Mouse (Mus musculus) forebrain, embryonic 14.5 days (tissue): ENCODE measurements around the gene Naa15. TPM values are rescaled to one million over a fixed set of nuclear protein-coding genes. Genes with fewer than 3 reads are reported as not detected.

Source experiments
- ATAC-seq: fragments of 200-750 bp; cut with Nextera tagmentation; 2 replicates; pipeline ENCODE4 v1.8.0; 2017; ENCODE audit warnings: mild to moderate bottlenecking, moderate library complexity
- DNase-seq: peaks from one replicate; pipeline ENCODE4 v3.0.0-alpha.2; 2015; ENCODE audit warnings: low spot score
- H3K27ac ChIP-seq: fragments of 300-500 bp; sonication (generic); 2 replicates; pipeline ENCODE4 v1.5.1; 2014; ENCODE audit warnings: low read depth, mild to moderate bottlenecking, control low read depth, low read length, moderate library complexity
- H3K27me3 ChIP-seq: fragments of 300-500 bp; sonication (generic); replicated peaks from 2 replicates; pipeline ENCODE4 v1.6.1; 2014; ENCODE audit warnings: low read length, control low read depth, mixed read lengths; ENCODE audit not compliant: control insufficient read depth, insufficient read depth
- H3K36me3 ChIP-seq: fragments of 300-500 bp; sonication (generic); 2 replicates; pipeline ENCODE4 v1.6.1; 2014; ENCODE audit warnings: low read length, control low read depth; ENCODE audit not compliant: control insufficient read depth, insufficient read depth
- H3K4me1 ChIP-seq: fragments of 300-500 bp; sonication (generic); 2 replicates; pipeline ENCODE4 v1.6.1; 2014; ENCODE audit warnings: antibody characterized with exemption, low read length, control low read depth; ENCODE audit not compliant: control insufficient read depth, insufficient read depth
- H3K4me2 ChIP-seq: fragments of 300-500 bp; sonication (generic); 2 replicates; pipeline ENCODE4 v1.6.1; 2014; ENCODE audit warnings: mild to moderate bottlenecking, control low read depth, low read length
- H3K4me3 ChIP-seq: fragments of 300-500 bp; sonication (generic); 2 replicates; pipeline ENCODE4 v1.5.1; 2014; ENCODE audit warnings: low read depth, low read length, control low read depth
- H3K9ac ChIP-seq: fragments of 300-500 bp; sonication (generic); 2 replicates; pipeline ENCODE4 v1.6.1; 2014; ENCODE audit warnings: mild to moderate bottlenecking, low read length, control low read depth, moderate library complexity
- H3K9me3 ChIP-seq: fragments of 300-500 bp; sonication (generic); replicated peaks from 2 replicates; pipeline ENCODE4 v1.6.1; 2016; ENCODE audit warnings: low read length, control low read depth, mixed read lengths; ENCODE audit not compliant: control insufficient read depth
- WGBS: fragments of 180-500 bp; shearing (Covaris S2); extraction: QIAGEN DNeasy Blood & Tissue Kit; methylation state at CpG from one replicate; pipeline ENCODE4 v1.1.7; 2014; 5-methylcytosine and 5-hydroxymethylcytosine counted together
- polyA plus RNA-seq: library from polyadenylated mRNA; unstranded; fragments of >200 nt; fragmentation: Nextera tagmentation; extraction: Ambion mirVana; gene quantifications from 2 replicates; pipeline ENCODE4 v1.2.1, GENCODE M21; 2014

Naa15 gene
- polyA plus RNA-seq, 1 experiment from 2014 or later = 26.6 TPM

DNA sequence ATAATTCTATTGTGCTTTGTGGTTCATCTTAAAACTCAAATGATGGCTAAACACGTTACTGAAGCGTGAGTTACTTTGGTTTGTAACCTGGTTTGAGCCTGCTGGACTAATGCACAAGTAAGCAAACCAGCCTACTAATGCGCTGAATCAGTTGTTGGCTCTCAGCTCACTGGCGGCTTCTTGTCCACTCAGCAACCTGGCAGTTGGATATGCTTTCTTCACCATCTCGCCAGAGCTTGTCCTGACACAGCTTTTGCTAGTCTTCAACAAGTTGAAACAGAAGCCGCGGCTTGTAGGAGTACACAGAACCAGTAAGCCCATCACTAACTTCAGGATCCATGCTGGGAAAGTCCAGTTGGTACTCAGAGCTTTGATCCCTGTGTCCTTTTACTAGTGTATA is 2.5 kb upstream of the Naa15 start:
- H3K4me3 ChIP-seq = no peak overlapping the region
- H3K27ac ChIP-seq = no peak overlapping the region
- no peaks in the 10 kb centered on the region for H3K27me3 ChIP-seq
- H3K36me3 ChIP-seq = no peaks in the 10 kb centered on the region
- no peak overlapping the region for H3K9ac ChIP-seq
- no peaks in the 10 kb centered on the region for H3K9me3 ChIP-seq
- H3K4me2 ChIP-seq = no peak overlapping the region
- WGBS = 93% methylated on average over 7 of the region's 7 CpGs
- DNase-seq = no peak
- peaks cover 15% of the 10 kb centered on the region for H3K4me1 ChIP-seq
- ATAC-seq = no peak

DNA sequence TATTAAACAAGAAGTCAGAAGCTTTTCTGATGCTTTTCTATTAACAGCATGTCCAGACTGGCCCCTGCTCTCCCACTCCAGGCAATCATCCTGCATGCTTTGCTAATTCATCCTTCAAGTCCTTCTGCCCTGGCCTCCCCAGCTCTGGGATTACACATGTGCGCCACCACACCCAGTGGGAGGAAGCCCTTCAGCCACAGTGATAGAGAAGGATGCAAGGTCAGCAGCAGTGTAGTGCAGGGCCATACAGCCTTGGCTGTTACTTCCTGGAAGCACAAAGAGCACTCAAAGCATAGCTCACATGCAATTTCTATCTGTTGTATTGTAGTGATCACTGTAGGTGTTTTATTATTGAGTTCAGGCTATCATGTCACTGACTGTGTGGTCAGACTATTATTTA is 1.7 kb upstream of the Naa15 start:
- H3K27ac ChIP-seq = no peak overlapping the region
- H3K4me1 ChIP-seq = peaks cover 18% of the 10 kb centered on the region
- H3K9ac ChIP-seq = no peak overlapping the region
- H3K4me2 ChIP-seq = no peak overlapping the region
- no peaks in the 10 kb centered on the region for H3K36me3 ChIP-seq
- no peak for ATAC-seq
- no peaks in the 10 kb centered on the region for H3K27me3 ChIP-seq
- no peaks in the 10 kb centered on the region for H3K9me3 ChIP-seq
- WGBS = 73% methylated on average over 1 of the region's 1 CpGs
- no peak for DNase-seq
- no peak overlapping the region for H3K4me3 ChIP-seq

DNA sequence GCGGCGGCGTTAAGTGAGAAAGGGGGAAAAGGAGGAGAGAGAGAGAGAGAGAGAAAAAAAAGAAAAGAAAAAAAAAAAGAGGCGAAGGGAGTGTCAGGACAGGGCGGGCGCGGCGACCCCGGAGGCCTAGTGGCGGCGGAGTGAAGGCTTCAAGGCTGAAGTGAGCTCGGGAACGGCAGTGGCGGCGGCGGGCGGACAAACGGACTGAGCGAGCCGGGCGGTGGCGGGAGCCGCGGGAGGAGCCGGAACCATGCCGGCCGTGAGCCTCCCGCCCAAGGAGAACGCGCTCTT is 1.1 kb downstream of the Naa15 start:
- Histone ChIP-seq H3K36me3 (no peaks in the 10 kb centered on the region), H3K27ac (peak overlapping the region; percentile 94), H3K4me2 (peak overlapping the region; percentile 87), H3K4me1 (peaks cover 24% of the 10 kb centered on the region), H3K4me3 (peak overlapping the region; percentile 99), H3K9me3 (no peaks in the 10 kb centered on the region), H3K9ac (peak overlapping the region; percentile 97), H3K27me3 (no peaks in the 10 kb centered on the region)
- WGBS = 0% methylated on average over 26 of the region's 30 CpGs
- ATAC-seq (peak; percentile 76), DNase-seq (no peak)

DNA sequence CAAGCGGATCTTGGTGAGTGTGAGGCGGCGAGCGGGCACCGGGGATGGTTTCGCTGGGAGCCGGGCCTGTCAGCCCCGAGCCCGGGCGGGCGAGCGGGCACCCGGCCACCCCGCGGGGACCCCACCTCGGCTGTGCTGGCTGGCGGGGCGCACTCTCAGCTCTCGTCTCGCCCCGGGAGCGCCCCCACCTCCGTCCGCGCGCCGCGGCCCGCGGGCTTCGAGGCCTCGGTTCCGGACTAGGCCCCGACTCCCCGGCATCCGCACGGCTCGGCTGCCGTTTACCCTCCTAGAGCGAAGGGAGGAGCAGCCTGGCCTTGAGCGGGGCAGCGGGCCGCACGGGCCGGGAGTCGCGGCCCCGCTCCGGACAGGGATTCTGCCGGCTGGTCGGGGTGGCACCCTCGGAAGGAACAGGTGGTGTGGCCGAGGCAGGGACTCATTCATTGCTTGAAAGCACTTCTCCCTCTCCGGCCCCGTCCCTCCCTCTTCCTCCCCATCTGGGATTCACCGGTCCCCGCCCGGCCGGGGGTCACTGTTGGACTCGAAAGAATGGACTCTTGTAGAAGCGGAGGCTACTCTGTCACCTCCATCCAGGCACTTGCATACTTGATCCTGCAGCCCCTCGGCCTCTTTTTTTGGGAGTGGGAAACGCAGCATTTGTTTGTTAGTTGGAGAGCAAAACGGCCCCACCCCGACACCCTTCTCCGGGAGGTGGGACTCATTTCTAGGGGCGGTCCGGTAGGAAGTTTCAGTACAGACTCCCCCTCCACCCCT is 1.6 kb downstream of the Naa15 start:
- Histone ChIP-seq H3K27ac (peak overlapping the region; percentile 94), H3K9ac (peak overlapping the region; percentile 97), H3K4me1 (peaks cover 24% of the 10 kb centered on the region), H3K4me3 (peak overlapping the region; percentile 99), H3K4me2 (peak overlapping the region; percentile 87), H3K9me3 (no peaks in the 10 kb centered on the region), H3K27me3 (no peaks in the 10 kb centered on the region), H3K36me3 (no peaks in the 10 kb centered on the region)
- peak; percentile 16 for DNase-seq
- WGBS = under 1% methylated on average over 51 of the region's 68 CpGs
- ATAC-seq = peak; percentile 56

DNA sequence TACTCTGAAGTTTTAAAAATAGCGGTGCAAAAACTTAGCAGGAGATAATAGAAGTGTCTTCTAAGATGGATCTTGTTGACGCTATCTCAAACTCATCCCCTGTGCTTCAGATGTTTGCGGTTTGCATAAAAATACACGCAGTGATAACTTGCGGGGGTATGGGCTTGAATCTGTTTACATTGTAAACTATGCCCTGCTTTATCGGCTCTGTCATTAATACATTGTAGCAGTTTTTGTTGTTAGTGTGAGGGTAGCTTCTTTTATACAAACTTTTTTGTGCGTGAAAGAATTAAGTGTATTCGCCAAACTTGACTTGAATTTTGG is 2.1 kb downstream of the Naa15 start:
- peak overlapping the region; percentile 99 for H3K4me3 ChIP-seq
- H3K9ac ChIP-seq = peak overlapping the region; percentile 97
- no peaks in the 10 kb centered on the region for H3K36me3 ChIP-seq
- no peaks in the 10 kb centered on the region for H3K9me3 ChIP-seq
- H3K4me2 ChIP-seq = peak overlapping the region; percentile 87
- 4% methylated on average over 8 of the region's 8 CpGs for WGBS
- ATAC-seq = no peak
- DNase-seq = no peak
- peaks cover 24% of the 10 kb centered on the region for H3K4me1 ChIP-seq
- H3K27ac ChIP-seq = no peak overlapping the region
- no peaks in the 10 kb centered on the region for H3K27me3 ChIP-seq

DNA sequence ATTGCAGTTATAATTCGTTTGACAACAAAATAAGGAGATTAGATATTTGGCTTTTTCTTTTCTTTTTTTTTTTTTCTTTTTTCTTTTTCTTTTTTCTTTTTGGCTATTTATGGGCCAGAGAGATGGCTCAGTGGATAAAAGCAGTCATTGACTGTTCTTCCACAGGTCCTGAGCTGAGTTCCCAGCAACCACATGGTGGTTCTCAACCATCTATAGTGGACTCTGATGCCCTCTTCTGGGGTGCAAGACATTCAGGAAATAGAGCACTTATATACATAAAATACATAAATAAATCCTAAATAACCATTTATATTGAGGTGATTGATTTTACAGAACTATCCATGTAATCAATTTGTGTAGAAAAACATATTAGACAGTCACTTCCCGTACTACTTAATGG is 2.5 kb downstream of the Naa15 start:
- H3K4me2 ChIP-seq = peak overlapping the region; percentile 87
- DNase-seq (no peak), ATAC-seq (no peak)
- H3K9ac ChIP-seq = no peak overlapping the region; the same call in 1 of the 2 replicates
- H3K4me3 ChIP-seq = peak overlapping the region; percentile 99
- peaks cover 24% of the 10 kb centered on the region for H3K4me1 ChIP-seq
- H3K27me3 ChIP-seq = no peaks in the 10 kb centered on the region
- no peaks in the 10 kb centered on the region for H3K36me3 ChIP-seq
- no peaks in the 10 kb centered on the region for H3K9me3 ChIP-seq
- H3K27ac ChIP-seq = no peak overlapping the region
- WGBS = 48% methylated on average over 2 of the region's 2 CpGs

DNA sequence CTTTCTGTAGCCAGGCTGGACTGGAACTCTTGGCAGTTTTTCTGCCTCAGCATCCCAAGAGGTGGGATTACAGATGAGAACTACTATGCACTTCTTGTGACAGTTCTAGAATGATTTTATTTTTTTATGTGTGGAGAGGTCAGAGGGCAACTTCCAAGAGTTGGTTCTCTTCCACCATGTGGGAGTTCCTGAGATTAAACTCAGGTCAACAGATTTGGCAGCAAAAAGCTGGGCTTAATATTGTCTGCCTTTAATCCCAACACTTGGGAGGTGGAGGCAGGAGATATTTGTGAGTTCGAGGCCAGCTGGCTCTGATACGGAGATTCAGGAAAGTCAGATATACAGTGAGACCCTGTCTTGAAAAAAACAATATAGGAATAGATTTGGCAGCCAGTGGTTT is 3.0 kb downstream of the Naa15 start:
- no peak for ATAC-seq
- DNase-seq = no peak
- H3K27me3 ChIP-seq = no peaks in the 10 kb centered on the region
- 75% methylated on average over 2 of the region's 2 CpGs for WGBS
- H3K9me3 ChIP-seq = no peaks in the 10 kb centered on the region
- H3K4me1 ChIP-seq = peaks cover 24% of the 10 kb centered on the region
- no peaks in the 10 kb centered on the region for H3K36me3 ChIP-seq
- no peak overlapping the region for H3K27ac ChIP-seq
- H3K4me3 ChIP-seq = peak overlapping the region; percentile 99; the same call in 1 of the 2 replicates
- peak overlapping the region; percentile 87 for H3K4me2 ChIP-seq
- H3K9ac ChIP-seq = no peak overlapping the region

DNA sequence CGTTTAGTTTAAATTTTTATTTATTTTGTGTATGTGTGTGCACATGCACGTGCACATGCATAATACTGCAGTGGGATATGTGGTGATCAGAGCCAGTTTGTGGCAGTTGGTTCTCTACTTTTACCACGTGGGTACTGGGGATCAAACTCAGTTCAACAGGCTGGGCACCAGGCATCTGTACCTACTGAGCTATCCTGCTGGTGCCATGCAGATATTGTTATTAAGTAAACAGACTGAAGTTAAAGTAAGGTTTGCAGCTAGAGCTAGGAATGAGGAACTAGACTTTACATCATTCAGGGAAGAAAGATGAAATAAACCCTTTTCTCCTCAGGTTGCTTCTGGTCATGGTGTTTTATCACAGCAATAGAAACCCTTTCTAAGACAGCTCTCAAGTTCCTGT is 7.0 kb downstream of the Naa15 start:
- ATAC-seq (no peak), DNase-seq (no peak)
- no peak overlapping the region for H3K9ac ChIP-seq
- H3K9me3 ChIP-seq = no peaks in the 10 kb centered on the region
- 91% methylated on average over 3 of the region's 3 CpGs for WGBS
- no peaks in the 10 kb centered on the region for H3K36me3 ChIP-seq
- H3K27me3 ChIP-seq = no peaks in the 10 kb centered on the region
- H3K4me3 ChIP-seq = no peak overlapping the region
- no peak overlapping the region for H3K27ac ChIP-seq
- H3K4me2 ChIP-seq = no peak overlapping the region
- H3K4me1 ChIP-seq = peaks cover 15% of the 10 kb centered on the region

DNA sequence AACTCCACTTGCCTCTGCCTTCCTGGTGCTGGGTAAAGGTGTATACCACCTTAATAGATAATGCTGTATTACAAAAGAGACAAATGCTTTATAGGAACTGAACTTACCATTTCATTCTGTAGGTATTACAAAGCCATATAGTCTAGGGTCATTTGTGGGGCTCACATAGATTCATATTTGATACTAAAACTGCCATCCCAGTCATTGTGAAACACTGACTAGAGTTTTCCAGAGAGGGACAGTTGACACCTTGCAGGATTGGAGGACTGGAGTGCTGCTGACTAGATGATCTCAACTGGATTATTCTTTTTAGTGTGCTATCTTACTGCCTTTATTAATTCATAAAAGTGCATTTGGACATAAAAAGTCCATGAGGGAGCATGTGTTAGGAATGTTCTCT is 10.4 kb downstream of the Naa15 start:
- DNase-seq (no peak), ATAC-seq (no peak)
- Histone ChIP-seq H3K36me3 (no peaks in the 10 kb centered on the region), H3K4me1 (no peaks in the 10 kb centered on the region; the same call in 1 of the 2 replicates), H3K9me3 (no peaks in the 10 kb centered on the region), H3K4me2 (no peak overlapping the region), H3K4me3 (no peak overlapping the region), H3K27me3 (no peaks in the 10 kb centered on the region), H3K27ac (no peak overlapping the region), H3K9ac (no peak overlapping the region)
